Mouse (Mus musculus) 3T3-L1 (cell line): ENCODE measurements at regions not wholly inside any gene's neighbourhood (a gene's known extent, or its start where the extent isn't known, plus 50 kb on each side); places are given as distances from the start of the nearest gene placed in this dataset.
A peak's percentile ranks its signal among the peaks of the same experiment; 100 is the strongest.

Experiments
- DNase-seq: peaks from one replicate; pipeline ENCODE4 v3.0.0-alpha.2; 2015; ENCODE audit warnings: low read depth, low spot score

DNA sequence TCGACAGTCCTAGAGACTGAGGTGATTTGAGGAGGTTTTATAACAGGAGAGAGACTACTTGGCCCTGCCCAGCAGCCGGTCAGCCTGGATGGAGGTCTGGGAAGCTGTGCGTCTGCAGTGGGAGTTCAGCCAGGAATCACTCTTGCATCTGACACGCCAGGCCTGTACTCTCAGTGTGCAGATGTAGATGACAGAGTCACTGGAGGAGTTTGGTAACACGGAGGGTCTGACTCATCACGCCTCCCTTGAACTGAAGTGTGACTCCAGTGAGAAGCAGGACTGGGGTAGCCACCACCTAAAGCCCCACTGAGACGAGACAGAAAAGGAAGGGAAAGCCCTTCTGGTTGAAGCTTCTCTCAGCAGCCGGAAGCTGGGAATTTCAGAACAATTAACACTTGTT is 55.9 kb downstream of the C1ql2 start:
- peak; percentile 50 for DNase-seq

DNA sequence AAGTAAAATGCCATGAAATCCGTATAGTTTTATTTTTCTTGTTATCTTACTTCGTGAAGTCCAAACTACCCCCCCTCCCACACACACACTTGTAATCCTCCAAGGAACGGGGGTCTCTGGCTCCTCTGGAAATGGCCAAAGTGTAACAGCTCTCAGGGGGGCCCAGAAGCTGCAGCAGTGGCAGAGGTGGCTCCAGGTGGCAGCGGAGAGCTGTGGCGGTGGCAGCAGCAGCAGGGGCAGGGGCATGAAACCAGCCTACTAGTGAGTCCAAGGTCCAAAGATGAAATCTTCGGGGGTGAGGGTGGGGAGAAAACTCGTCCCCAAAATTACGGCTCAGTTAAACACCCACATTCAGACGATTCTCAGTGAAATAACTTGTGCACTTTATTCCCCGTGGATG is 62.9 kb downstream of the C1ql2 start:
- no peak for DNase-seq

DNA sequence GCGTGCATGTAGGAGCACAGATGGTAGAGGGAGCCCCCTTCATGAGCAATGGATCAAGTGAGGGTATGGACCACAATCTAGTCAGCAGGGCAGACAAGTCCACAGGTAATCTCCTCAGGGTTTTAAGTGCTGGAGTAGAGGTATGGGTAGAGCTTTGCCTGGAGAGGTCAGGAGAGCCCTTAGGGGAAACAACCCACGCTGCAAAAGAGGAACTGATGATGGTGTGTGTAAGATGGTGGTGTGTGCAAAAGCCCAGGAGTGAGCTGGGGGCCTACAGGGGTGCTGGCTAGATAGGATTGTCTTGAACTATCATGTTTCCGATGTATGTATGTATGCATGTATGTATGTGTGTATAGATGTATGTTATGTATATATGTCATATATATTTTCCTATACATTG is 75.6 kb downstream of the C1ql2 start:
- no peak for DNase-seq
